Mouse (Mus musculus): ENCODE data around the gene Dyrk1a. TPM values are rescaled to one million over a fixed set of nuclear protein-coding genes. Genes with fewer than 3 reads are reported as not detected.

Gene Dyrk1a
- polyA plus RNA-seq (2012; rRNA removed): 25.5 and 27.2 TPM in 2 replicates

- peak within 1 kb of the TSS; percentile 96 for H3K27ac ChIP-seq (ENCODE audit: insufficient read depth, low read depth, low read length)
- no peak for TF ChIP-seq CTCF (conservative IDR thresholded peaks at IDR 0.05; ENCODE audit: insufficient read depth, insufficient read length, low read depth, low read length)
- no peak for TF ChIP-seq POLR2A (IDR thresholded peaks at IDR 0.05; ENCODE audit: low read depth, low read length)
- H3K4me1 ChIP-seq (ENCODE audit: control insufficient read depth, insufficient read depth, low read length): peaks cover 17% of the 10 kb centered on the region
- H3K4me3 ChIP-seq (ENCODE audit: insufficient read depth, low read depth, low read length): peak within 1 kb of the TSS; percentile 95
- H3K27me3 ChIP-seq (replicated peaks; ENCODE audit: control insufficient read depth, insufficient read depth, low read length): no peaks in the 10 kb centered on the region
- DNase-seq: peak; percentile 99
- under 1% methylated on average over 112 of the region's 133 CpGs for WGBS
- no peaks in the 10 kb centered on the region for H3K36me3 ChIP-seq (ENCODE audit: control insufficient read depth, insufficient read depth, low read length)
Observed at GRCm38 (mm10) chr16:94569229-94570176, at the start of gene Dyrk1a. Gene Dyrk1a, plus strand, starts transcription at chr16:94570010.

DNA sequence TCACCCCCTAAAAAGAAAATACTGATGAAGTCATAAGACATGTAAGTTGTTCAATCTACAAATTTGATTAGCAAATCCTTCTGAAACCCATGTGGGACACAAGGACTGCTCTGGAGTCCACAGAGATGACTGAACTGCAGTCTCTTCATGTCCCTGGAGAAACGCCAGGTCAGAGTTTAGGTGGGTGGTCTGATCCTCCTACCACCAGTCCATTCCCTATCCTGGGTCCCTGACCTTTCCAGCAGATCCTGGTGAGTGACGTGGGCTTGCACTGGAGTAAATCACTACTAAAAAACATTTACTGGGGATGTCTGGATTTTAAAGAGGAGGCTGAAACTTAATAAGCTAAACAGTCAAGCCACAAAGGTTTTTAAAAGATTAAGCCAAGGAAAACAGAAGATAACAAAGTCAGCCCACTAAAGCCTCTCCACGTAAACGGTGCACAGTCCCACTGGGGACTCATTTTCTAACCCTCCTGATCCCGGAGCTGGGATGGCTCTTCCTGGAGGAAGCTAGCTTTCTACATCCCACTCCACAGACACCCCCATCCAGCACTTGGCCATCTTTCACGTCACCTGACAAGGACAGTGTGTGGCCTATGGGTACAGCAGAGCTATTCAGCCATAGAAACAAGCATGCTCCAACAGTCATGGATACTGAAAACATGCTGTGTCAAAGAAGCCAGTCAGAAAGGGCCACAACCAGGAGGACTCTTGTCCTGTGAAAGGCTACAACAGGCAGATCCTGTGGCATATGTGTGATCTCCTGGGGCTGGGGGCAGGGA, 46.0 kb upstream of the Dyrk1a start:
- Histone ChIP-seq H3K4me1 (ENCODE audit: control insufficient read depth, insufficient read depth, low read length) (peaks cover 14% of the 10 kb centered on the region; the same call in 1 of the 2 replicates), H3K27ac (ENCODE audit: insufficient read depth, low read depth, low read length) (no peak overlapping the region), H3K27me3 (replicated peaks; ENCODE audit: control insufficient read depth, insufficient read depth, low read length) (no peaks in the 10 kb centered on the region), H3K4me3 (ENCODE audit: insufficient read depth, low read depth, low read length) (no peak overlapping the region), H3K36me3 (ENCODE audit: control insufficient read depth, insufficient read depth, low read length) (no peaks in the 10 kb centered on the region)
- no peak for TF ChIP-seq POLR2A (IDR thresholded peaks at IDR 0.05; ENCODE audit: low read depth, low read length)
- TF ChIP-seq CTCF (conservative IDR thresholded peaks at IDR 0.05; ENCODE audit: insufficient read depth, insufficient read length, low read depth, low read length): no peak
- DNase-seq: no peak
- WGBS: 37% methylated on average over 6 of the region's 6 CpGs

GRCm38 (mm10) chr16:94524691-94525090, 45.1 kb upstream of the Dyrk1a start:
- WGBS: 91% methylated on average over 9 of the region's 9 CpGs
- Histone ChIP-seq H3K4me1 (ENCODE audit: control insufficient read depth, insufficient read depth, low read length) (peaks cover 13% of the 10 kb centered on the region; the same call in 1 of the 2 replicates), H3K36me3 (ENCODE audit: control insufficient read depth, insufficient read depth, low read length) (no peaks in the 10 kb centered on the region), H3K27me3 (replicated peaks; ENCODE audit: control insufficient read depth, insufficient read depth, low read length) (no peaks in the 10 kb centered on the region), H3K27ac (ENCODE audit: insufficient read depth, low read depth, low read length) (no peak overlapping the region), H3K4me3 (ENCODE audit: insufficient read depth, low read depth, low read length) (no peak overlapping the region)
- no peak for TF ChIP-seq POLR2A (IDR thresholded peaks at IDR 0.05; ENCODE audit: low read depth, low read length)
- TF ChIP-seq CTCF (conservative IDR thresholded peaks at IDR 0.05; ENCODE audit: insufficient read depth, insufficient read length, low read depth, low read length): no peak
- DNase-seq: no peak

DNA sequence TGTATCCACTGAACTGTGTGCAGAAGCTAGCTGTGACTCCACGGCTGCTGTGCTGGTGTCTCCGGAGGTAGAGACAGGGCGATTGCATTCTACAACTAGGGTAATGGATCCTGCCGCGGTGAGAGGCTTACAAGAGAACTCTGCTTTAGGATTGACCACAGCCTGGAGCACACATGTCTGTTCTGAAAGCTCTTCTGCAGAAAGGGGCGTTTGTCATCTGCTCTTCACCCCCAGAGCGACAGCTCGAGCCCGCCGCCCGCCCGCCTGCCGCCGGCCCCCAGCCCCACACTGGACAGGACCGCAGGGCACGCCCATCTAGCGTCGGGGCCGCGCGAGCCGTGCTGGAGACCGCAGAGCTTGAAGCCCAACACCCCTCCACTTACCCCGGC, 43.9 kb upstream of the Dyrk1a start:
- no peak for TF ChIP-seq CTCF (conservative IDR thresholded peaks at IDR 0.05; ENCODE audit: insufficient read depth, insufficient read length, low read depth, low read length)
- TF ChIP-seq POLR2A (IDR thresholded peaks at IDR 0.05; ENCODE audit: low read depth, low read length): no peak
- WGBS: 1% methylated on average over 24 of the region's 24 CpGs
- Histone ChIP-seq H3K4me3 (ENCODE audit: insufficient read depth, low read depth, low read length) (peak overlapping the region; percentile 89), H3K4me1 (ENCODE audit: control insufficient read depth, insufficient read depth, low read length) (peaks cover 11% of the 10 kb centered on the region; the same call in 1 of the 2 replicates), H3K36me3 (ENCODE audit: control insufficient read depth, insufficient read depth, low read length) (no peaks in the 10 kb centered on the region), H3K27me3 (replicated peaks; ENCODE audit: control insufficient read depth, insufficient read depth, low read length) (no peaks in the 10 kb centered on the region), H3K27ac (ENCODE audit: insufficient read depth, low read depth, low read length) (peak overlapping the region; percentile 77; the same call in 1 of the 2 replicates)
- no peak for DNase-seq

DNA sequence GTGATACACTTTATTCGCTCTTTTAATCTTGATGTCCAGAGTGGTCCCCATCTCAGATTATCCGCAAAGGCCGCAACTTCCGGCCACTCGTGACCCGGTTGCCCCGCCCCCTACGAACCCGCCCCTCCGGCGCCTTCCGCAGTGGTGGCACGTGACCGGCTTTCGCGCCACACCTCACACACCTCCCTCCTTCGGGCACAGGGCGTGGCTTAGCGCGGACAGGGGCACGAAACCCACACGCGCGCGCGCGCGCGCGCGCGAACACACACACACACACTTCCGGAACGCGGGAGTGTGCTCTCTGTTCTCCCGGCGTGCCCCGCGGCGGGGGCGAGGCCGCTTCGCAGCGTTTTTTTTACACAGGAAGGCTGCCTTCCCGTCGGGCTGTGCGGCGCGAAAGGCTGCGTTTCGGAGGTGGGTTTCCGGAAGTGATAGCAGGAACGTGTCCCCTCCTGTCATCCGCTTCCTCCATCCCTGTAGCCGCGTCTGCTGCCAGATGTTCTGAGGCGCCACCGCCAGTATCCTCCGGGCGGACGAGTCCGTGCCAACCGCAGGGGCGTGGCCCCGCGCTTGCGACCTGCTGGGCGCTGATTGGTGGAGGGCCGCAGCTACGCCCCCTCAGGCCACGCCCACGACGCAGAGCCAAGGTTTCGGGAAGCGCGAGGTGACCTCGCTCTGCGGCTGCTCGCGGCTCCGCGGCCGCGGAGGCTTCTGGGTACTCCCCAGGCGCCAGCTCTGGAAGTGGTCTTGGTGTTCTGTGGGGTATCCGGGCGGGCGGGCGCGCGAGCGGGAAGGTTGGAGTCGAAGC, 43.3 kb upstream of the Dyrk1a start, which contains the start of gene Vps26c:
TSS of gene Vps26c (minus strand) at position 487 of the 808 bp plus-strand sequence.
- 1% methylated on average over 93 of the region's 93 CpGs for WGBS
- Histone ChIP-seq H3K36me3 (ENCODE audit: control insufficient read depth, insufficient read depth, low read length) (no peaks in the 10 kb centered on the region), H3K4me1 (ENCODE audit: control insufficient read depth, insufficient read depth, low read length) (peaks cover 11% of the 10 kb centered on the region; the same call in 1 of the 2 replicates), H3K27ac (ENCODE audit: insufficient read depth, low read depth, low read length) (peak within 1 kb of the TSS; percentile 95), H3K4me3 (ENCODE audit: insufficient read depth, low read depth, low read length) (peak within 1 kb of the TSS; percentile 89), H3K27me3 (replicated peaks; ENCODE audit: control insufficient read depth, insufficient read depth, low read length) (no peaks in the 10 kb centered on the region)
- DNase-seq: peak; percentile 98
- TF ChIP-seq CTCF (conservative IDR thresholded peaks at IDR 0.05; ENCODE audit: insufficient read depth, insufficient read length, low read depth, low read length): no peak
- no peak for TF ChIP-seq POLR2A (IDR thresholded peaks at IDR 0.05; ENCODE audit: low read depth, low read length)

DNA sequence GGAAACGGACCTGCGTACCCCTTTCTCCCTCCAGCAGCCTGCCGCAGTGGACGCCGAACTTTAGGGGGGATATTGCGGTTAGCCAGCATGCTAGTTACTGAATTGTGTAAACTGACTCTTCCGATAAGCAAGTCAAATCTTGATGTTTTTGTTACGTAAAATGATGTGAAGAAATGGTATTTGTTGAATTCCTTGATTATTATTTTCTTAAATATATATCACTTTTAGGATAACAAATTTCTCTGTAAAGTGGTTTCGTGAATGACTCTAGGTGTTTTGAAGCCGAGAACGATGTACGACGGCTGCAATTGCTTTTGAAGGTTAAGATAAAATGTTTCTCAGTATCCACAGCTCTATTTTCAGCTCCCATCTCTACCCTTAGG, 42.7 kb upstream of the Dyrk1a start:
- TF ChIP-seq CTCF (conservative IDR thresholded peaks at IDR 0.05; ENCODE audit: insufficient read depth, insufficient read length, low read depth, low read length) (no peak), POLR2A (IDR thresholded peaks at IDR 0.05; ENCODE audit: low read depth, low read length) (no peak)
- WGBS: 2% methylated on average over 13 of the region's 13 CpGs
- H3K4me3 ChIP-seq (ENCODE audit: insufficient read depth, low read depth, low read length): peak overlapping the region; percentile 89
- no peaks in the 10 kb centered on the region for H3K27me3 ChIP-seq (replicated peaks; ENCODE audit: control insufficient read depth, insufficient read depth, low read length)
- peaks cover 11% of the 10 kb centered on the region; the same call in 1 of the 2 replicates for H3K4me1 ChIP-seq (ENCODE audit: control insufficient read depth, insufficient read depth, low read length)
- peak overlapping the region; percentile 95 for H3K27ac ChIP-seq (ENCODE audit: insufficient read depth, low read depth, low read length)
- H3K36me3 ChIP-seq (ENCODE audit: control insufficient read depth, insufficient read depth, low read length): no peaks in the 10 kb centered on the region
- DNase-seq: no peak

All from kidney, adult 2 months (tissue).